Comparison of ENCODE assay signal across 32 mouse cellular contexts in genomic region chr19:37740043-37740442, GRCm38 (mm10). TPM values are rescaled to one million over a fixed set of nuclear protein-coding genes. Genes with fewer than 3 reads are reported as not detected.
DNase-seq lines count a peak whose midpoint lies in the region; ATAC-seq and TF ChIP-seq lines count a peak whose summit lies in the region.
"Had no signal": no experiment of that assay in that cellular context is flagged by ENCODE, and none has a peak within 500 bp of the region (broad histone marks: within the 10 kb centered on the region; RNA-seq: fewer than 3 reads in every experiment).

No protein-coding gene starts in this region.

- no peak overlapping the region for H3K4me3 ChIP-seq in lung, embryonic 14.5 days (ENCODE audit: low read depth, low read length)
- H3K4me3 ChIP-seq in thymus, adult 2 months (ENCODE audit: control insufficient read depth, insufficient read depth, low read length): no peak overlapping the region
- H3K4me3 ChIP-seq in forebrain, embryonic 10.5 days: no peak overlapping the region
- H3K4me3 ChIP-seq: embryonic facial prominence, embryonic 12.5 days; gastrocnemius, adult 2 months; heart, adult 2 months; limb, embryonic 12.5 days; liver, embryonic 15.5 days; lung, embryonic 15.5 days; midbrain, embryonic 13.5 days had no signal

- no peak overlapping the region for H3K27ac ChIP-seq in lung, embryonic 14.5 days (ENCODE audit: low read depth)
- H3K27ac ChIP-seq in thymus, adult 2 months (ENCODE audit: control insufficient read depth, insufficient read depth, low read length): no peak overlapping the region
- no peak overlapping the region for H3K27ac ChIP-seq in forebrain, embryonic 10.5 days
- H3K27ac ChIP-seq: embryonic facial prominence, embryonic 12.5 days; gastrocnemius, adult 2 months; heart, adult 2 months; hindbrain, embryonic 14.5 days; limb, embryonic 12.5 days; liver, embryonic 15.5 days; lung, embryonic 15.5 days; macrophage; midbrain, embryonic 13.5 days had no signal

- H3K4me2 ChIP-seq in lung, embryonic 14.5 days: no peak overlapping the region
- H3K4me2 ChIP-seq: embryonic facial prominence, embryonic 12.5 days; hindbrain, embryonic 14.5 days; limb, embryonic 12.5 days; liver, embryonic 15.5 days; lung, embryonic 15.5 days; midbrain, embryonic 13.5 days had no signal

- no peaks in the 10 kb centered on the region for H3K36me3 ChIP-seq in lung, embryonic 14.5 days (ENCODE audit: insufficient read depth)
- no peaks in the 10 kb centered on the region for H3K36me3 ChIP-seq in thymus, adult 2 months (ENCODE audit: control insufficient read depth, insufficient read depth, low read length)
- no peaks in the 10 kb centered on the region for H3K36me3 ChIP-seq in forebrain, embryonic 10.5 days (replicated peaks)
- H3K36me3 ChIP-seq: embryonic facial prominence, embryonic 12.5 days; limb, embryonic 12.5 days; liver, embryonic 15.5 days; lung, embryonic 15.5 days; midbrain, embryonic 13.5 days had no signal

- H3K4me1 ChIP-seq in lung, embryonic 14.5 days (ENCODE audit: insufficient read depth): no peaks in the 10 kb centered on the region
- H3K4me1 ChIP-seq in thymus, adult 2 months (replicated peaks; ENCODE audit: control insufficient read depth, insufficient read depth, low read length): peaks cover 11% of the 10 kb centered on the region
- peaks cover 6% of the 10 kb centered on the region for H3K4me1 ChIP-seq in forebrain, embryonic 10.5 days
- H3K4me1 ChIP-seq: embryonic facial prominence, embryonic 12.5 days; liver, embryonic 15.5 days; lung, embryonic 15.5 days; midbrain, embryonic 13.5 days had no signal

- ATAC-seq in lung, embryonic 14.5 days (ENCODE audit: insufficient read depth): no peak
- no peak for ATAC-seq in activated CD4-positive, CD25-positive, alpha-beta regulatory T cell, adult 4 months
- ATAC-seq: forebrain, embryonic 16.5 days; midbrain, embryonic 13.5 days had no signal

- peak; percentile 10 for DNase-seq in lung, embryonic 14.5 days
- no peak for DNase-seq in lung, postnatal 36 days
- peak; percentile 5 for DNase-seq in thymus, postnatal 25 days
- no peak for DNase-seq in thymus, adult 2 months
- peak; percentile 21 for DNase-seq in embryo, embryonic 10.5 days (ENCODE audit: low spot score)
- peak; percentile 57 for DNase-seq in retina, postnatal 7 days (ENCODE audit: low read depth, low spot score)
- no peak for DNase-seq in forebrain, embryonic 10.5 days (ENCODE audit: extremely low spot score, low spot score)
- DNase-seq: adrenal gland, postnatal 25 days; cerebellum, adult 11-12 months; cerebellum, adult 9-11 months; gastrocnemius, adult 2 months; gastrocnemius, postnatal 36 days; heart, adult 2 months; heart, postnatal 4 days; kidney, adult 11 months; kidney, postnatal 14 days; layer of hippocampus, adult 9-11 months; right cerebral cortex, adult 18-20 months; spleen, adult 18-20 months had no signal

- no peaks in the 10 kb centered on the region for H3K27me3 ChIP-seq in lung, embryonic 14.5 days (ENCODE audit: insufficient read depth, low read length)
- no peaks in the 10 kb centered on the region for H3K27me3 ChIP-seq in thymus, adult 2 months (ENCODE audit: control insufficient read depth, insufficient read depth, low read length)
- no peaks in the 10 kb centered on the region for H3K27me3 ChIP-seq in forebrain, embryonic 10.5 days (ENCODE audit: poor library complexity, severe bottlenecking)
- H3K27me3 ChIP-seq: CH12.LX; embryonic facial prominence, embryonic 12.5 days; limb, embryonic 12.5 days; liver, embryonic 15.5 days; lung, embryonic 15.5 days; midbrain, embryonic 13.5 days had no signal

- H3K9me3 ChIP-seq in lung, embryonic 14.5 days (ENCODE audit: low read depth, low read length): no peaks in the 10 kb centered on the region
- no peaks in the 10 kb centered on the region for H3K9me3 ChIP-seq in forebrain, embryonic 10.5 days
- H3K9me3 ChIP-seq: embryonic facial prominence, embryonic 12.5 days; limb, embryonic 12.5 days; liver, embryonic 15.5 days; lung, embryonic 15.5 days; midbrain, embryonic 13.5 days had no signal

- WGBS in lung, embryonic 14.5 days: 66% methylated on average over 7 of the region's 7 CpGs
- WGBS in thymus, adult 2 months: 6% methylated on average over 7 of the region's 7 CpGs
- 75% methylated on average over 7 of the region's 7 CpGs for WGBS in forebrain, embryonic 10.5 days

- no peak overlapping the region for H3K9ac ChIP-seq in lung, embryonic 14.5 days
- H3K9ac ChIP-seq: embryonic facial prominence, embryonic 12.5 days; hindbrain, embryonic 14.5 days; limb, embryonic 12.5 days; liver, embryonic 15.5 days; lung, embryonic 15.5 days; midbrain, embryonic 13.5 days had no signal

- TF ChIP-seq POLR2A in thymus, adult 2 months (IDR thresholded peaks at IDR 0.05; ENCODE audit: control insufficient read depth, extremely low read depth, insufficient read depth, low read length, poor library complexity): no peak

- TF ChIP-seq CTCF in lung, embryonic 14.5 days (IDR thresholded peaks at IDR 0.05; ENCODE audit: low read depth): no peak
- TF ChIP-seq CTCF in thymus, adult 2 months (IDR thresholded peaks at IDR 0.05; ENCODE audit: borderline replicate concordance, control insufficient read depth, extremely low read depth, insufficient read depth, low read length, poor library complexity): no peak

RNA-seq across cellular contexts. Expression of gene Cyp26a1, which starts 42.4 kb away (rescaled TPM):
- 0.23 TPM in 1 of 2 replicates, not detected in the other for polyA plus RNA-seq in lung, embryonic 14.5 days (2014; fragmentation: Nextera tagmentation; extraction: Ambion mirVana)
- polyA plus RNA-seq in thymus, adult 2 months (2012; rRNA removed): 2.3 and 2.8 TPM in 2 replicates
- 8.3 and 9.8 TPM in 2 replicates for polyA plus RNA-seq in forebrain, embryonic 10.5 days (2016; fragmentation: Nextera tagmentation; extraction: Ambion mirVana)
- polyA plus RNA-seq in activated CD4-positive, CD25-positive, alpha-beta regulatory T cell, adult 4 months (2017; shearing (Covaris generic)): not detected
- polyA plus RNA-seq: forebrain, embryonic 16.5 days; macrophage; midbrain, embryonic 13.5 days had no signal

RNA-seq across cellular contexts. Expression of gene Cyp26c1, which starts 54.7 kb away (rescaled TPM):
- polyA plus RNA-seq in lung, embryonic 14.5 days (2014; fragmentation: Nextera tagmentation; extraction: Ambion mirVana): not detected in 2 replicates
- 0.13 and 0.28 TPM in 2 replicates for polyA plus RNA-seq in thymus, adult 2 months (2012; rRNA removed)
- 0.20 and 0.31 TPM in 2 replicates for polyA plus RNA-seq in forebrain, embryonic 10.5 days (2016; fragmentation: Nextera tagmentation; extraction: Ambion mirVana)
- not detected for polyA plus RNA-seq in activated CD4-positive, CD25-positive, alpha-beta regulatory T cell, adult 4 months (2017; shearing (Covaris generic))
- polyA plus RNA-seq: forebrain, embryonic 16.5 days; heart, adult 2 months; heart, embryonic 14.5 days; hindbrain, embryonic 14.5 days; kidney, embryonic 14.5 days; liver, embryonic 15.5 days; lung, embryonic 15.5 days; macrophage; midbrain, embryonic 13.5 days; stomach, embryonic 16.5 days had no signal

Comparison
In these comparisons a context has a peak if more than half of its experiments do, and no peak if none do; other contexts are left out.
1. DNase-seq: peak in lung, embryonic 14.5 days (single experiment), thymus, postnatal 25 days (single experiment), embryo, embryonic 10.5 days (single experiment) and retina, postnatal 7 days (single experiment); none in lung, postnatal 36 days (single experiment), thymus, adult 2 months (single experiment) and forebrain, embryonic 10.5 days (single experiment).